Mouse (Mus musculus): ENCODE data around the gene Gm21973.

Gene Gm21973

DNA sequence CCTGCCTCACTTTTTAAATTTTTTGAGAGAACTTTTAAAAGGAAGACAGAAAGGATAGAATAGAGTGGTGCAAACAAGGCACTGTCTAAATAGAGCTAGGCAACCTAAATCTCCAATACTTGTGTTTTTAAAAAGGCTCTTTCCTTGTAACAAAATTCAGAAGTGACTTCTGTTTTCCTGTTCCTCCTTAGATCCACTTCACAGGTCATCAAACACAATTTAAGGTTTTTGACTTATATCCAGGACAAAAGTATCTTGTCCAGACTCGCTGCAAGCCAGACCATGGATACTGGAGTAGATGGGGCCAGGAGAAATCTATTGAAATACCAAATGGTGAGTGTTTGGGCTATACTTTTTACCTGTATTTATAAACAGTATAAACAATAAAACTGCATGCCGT lies at the start of gene Gm21973:
TSS of gene Gm21973 (plus strand) at position 301 of the 400 bp plus-strand sequence.
- no peak for DNase-seq

DNA sequence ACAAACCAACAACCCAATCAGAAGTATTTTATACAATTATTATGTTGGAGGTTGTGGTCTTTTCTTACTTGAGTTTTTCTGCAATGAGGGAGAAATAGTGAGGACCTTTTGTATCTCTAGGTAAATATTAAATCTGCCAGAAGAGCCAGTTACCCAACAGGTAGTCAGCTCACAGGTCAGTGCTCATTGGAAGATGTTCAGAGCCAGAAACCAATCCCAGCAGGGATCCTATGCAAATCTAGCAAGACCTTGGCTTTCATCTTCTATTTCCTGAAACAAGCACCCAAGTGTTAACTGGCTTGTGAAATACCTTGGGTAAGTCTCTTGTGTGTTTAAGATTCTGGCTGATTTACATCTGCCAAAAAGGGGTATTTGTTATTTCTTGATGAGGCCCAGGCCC lies 48.8 kb upstream of the Gm21973 start:
- DNase-seq: no peak

DNA sequence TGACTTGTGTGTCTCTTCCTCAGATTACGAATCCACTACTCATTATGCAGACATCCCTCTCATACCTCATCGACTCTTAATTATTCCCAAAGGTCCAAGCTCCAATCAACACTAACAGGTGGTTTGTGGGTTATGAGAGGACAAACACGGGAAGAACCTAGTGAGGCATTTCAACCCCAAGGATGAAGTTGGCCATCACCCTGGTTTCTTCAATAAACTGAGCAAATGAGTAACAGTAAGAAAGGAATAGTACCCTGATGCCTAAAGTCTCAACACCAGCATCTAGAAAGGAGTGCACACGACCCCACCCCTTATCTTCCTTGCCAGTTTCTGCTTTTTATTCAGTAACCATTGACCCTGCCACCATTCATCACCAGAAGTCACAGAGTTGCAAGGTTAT lies 47.7 kb upstream of the Gm21973 start:
- DNase-seq: peak; percentile 11

DNA sequence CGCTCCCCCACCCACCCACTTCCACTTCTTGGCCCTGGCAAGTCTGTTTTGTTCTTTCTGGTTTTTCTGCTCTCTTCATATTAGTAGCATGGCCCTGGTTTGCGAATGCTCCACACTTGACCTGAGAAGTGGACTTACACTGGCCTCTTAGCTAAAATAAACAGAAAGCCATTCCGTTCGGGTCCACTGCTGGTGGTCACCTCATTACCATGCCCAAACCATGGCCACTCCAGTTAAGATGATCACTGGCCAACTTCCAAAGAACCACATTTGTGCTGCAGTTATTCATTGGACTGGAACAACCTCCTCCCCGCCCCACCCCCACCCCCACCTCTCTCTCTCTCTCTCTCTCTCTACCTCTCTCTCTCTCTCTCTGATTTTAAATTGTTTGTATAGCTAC lies 43.6 kb upstream of the Gm21973 start:
- DNase-seq: peak; percentile 63

DNA sequence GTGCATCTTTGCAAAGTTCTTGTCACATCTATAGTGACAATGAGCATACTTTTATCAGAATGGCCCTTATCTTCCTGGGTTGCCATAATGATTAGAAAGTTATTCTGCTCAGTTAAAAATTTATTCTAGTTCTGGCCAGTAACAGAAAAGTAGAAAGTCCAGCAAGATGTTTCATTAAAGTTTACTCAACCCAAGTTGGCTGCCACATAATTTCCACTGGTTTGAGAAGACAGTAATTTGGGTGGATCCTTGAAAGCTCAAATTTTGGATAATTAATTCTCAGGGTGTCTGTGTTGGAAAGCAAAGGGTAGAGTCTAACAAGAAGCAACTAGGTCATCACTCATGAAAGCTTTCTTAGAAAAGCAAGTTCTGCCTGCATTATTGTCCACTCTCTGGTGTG lies 41.5 kb upstream of the Gm21973 start:
- DNase-seq: no peak

DNA sequence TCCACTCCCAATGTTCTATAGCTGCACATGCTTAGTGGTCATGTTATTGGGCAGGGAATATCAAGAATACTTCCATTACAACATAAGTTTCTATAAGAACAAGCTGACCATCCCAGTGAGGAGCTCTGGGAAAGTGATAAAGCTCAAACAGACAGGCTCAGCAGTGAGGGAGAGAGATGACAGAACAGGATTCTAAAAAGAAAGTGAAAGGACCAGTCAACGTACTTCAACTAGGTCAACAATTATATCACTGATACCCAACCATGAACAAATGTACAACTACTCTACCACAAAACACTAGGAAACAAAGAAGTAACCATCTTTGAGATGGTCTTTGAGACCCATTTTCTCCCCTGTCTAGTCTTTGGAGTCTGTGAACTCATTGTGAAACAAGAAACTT lies 28.6 kb upstream of the Gm21973 start:
- no peak for DNase-seq

DNA sequence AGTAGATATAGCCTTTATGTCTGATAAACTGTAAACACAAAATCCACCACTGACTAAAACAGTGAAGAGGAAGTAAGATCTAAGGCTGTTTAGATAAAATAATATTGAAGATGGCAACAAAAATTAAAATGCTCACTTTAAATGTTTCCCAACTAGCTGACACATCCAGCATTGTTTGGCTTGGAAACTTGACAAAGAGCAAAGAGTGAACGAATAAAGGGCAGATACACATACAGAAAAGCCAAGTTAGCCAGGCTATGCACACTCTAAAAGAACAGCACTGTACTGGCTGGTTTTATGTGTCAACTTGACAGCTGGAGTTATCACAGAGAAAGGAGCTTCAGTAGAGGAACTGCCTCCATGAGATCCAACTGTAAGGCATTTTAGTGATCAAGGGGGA lies 27.1 kb upstream of the Gm21973 start:
- DNase-seq: no peak

DNA sequence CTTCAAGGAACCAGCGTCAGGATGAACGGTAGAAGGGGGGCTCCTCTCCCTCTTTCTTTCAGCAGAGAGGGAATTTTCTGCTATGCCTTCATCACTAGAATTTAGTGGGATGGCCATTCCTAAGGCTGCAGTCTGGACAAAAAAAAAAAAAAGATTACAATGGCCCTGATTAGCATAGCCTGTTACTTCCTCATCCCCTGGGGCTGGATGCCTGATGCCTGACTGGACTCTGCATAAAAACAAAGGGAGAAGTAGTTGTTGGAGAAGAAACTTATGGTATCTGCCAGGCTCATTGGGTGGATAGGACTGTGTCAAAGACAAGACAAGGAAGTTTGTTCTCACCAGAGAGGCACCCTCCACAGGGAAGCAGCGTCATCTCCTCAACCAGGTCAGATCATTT lies 25.7 kb upstream of the Gm21973 start:
- DNase-seq: no peak

DNA sequence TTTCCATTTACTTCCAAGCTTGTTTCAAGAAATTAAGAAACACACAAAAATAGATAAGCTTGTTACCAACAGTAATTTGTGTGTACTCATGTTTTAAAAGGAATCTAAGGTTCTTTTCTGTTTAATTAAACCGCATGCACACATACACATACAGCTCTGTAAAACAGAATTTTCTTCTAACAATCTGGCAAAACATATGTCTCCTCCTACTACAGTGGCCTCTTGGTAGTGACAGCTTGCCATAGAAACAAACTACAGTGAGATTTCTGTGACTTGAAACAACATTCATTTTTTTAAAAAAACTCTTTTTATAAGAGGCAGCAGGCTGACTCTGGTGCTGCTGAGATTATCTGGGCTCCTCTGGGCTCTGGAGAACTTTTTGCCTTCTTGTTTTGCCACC lies 18.7 kb upstream of the Gm21973 start:
- DNase-seq: no peak

DNA sequence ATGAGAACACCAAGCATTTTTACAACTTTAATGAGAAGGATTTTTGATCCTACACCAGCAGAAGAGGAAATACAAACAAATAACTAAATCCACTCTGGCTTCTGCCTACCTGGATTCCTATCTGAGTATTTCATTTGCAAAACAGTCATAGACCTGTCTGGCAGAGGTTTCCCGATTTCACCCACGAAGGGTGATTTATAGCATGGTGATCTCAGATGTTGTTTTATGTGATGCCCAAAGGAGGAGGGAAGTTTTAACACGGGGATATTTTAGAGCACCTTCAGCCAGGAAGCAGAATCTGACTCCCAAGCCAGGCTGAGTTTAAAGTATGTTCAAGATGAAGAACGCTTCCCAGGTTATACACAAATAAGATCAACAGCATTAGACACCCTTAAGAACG lies 13.4 kb upstream of the Gm21973 start:
- no peak for DNase-seq

DNA sequence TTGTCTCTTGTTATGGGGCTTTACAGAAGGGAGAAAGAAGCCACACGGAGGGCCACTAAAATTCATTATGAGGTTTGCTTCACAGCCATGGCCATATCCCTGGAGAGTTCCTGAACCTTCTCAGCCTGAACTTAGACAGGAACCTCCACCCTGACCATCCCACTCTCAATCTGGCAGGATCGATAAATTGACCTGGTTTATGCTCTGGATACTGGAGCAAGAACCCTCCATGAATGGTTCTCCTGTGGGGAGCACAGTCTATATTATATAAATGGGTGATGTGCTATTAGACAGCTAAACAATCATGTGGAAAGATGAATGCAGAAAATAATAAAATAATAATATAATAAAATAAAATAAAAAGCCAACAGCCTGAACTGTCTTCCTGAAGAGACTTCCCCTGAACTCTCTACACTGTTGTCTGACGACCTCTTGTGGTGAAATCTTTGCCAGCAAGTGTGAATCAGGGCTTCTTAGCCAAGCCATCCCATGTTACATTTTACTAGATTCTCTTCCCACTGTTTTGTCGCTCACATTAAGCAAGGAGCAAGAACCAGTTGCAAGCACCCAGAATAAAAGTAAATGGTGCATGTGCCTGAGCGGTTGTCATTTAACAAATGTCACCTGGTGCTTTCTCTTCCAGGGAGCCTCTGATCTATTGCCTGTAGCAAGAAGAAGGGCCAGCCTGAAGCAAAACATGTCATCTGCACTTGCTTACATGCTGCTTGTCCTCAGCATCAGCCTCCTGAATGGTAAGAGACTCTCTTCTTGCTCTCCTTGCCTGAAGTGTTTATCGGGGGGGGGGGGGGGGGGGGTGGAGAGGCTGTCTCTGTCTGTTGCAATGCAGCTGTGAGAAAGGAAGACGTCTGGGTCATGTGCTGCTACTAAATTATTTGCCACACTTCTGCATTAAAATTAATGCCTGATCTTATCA lies 11.4 kb upstream of the Gm21973 start:
- peak; percentile 51 for DNase-seq

DNA sequence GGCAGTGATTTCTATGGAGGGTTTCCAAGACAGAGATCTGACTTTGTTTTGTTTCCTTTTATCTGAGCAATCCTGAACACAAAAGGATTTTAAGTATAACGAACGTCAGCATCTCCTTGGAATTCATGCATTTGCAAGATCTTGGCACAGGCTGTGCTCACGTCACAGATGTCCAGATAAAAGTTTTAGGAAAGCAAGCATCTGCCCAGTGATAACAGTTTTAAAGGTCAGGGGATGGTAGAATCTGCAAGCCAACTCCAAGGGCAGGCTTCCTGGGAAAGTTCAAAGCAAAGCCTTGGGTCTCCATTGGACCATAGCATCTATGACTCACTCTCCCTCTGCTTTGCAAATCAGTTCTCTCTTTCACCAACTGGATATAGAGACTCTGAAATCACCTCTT lies 5.4 kb downstream of the Gm21973 start:
- DNase-seq: no peak

DNA sequence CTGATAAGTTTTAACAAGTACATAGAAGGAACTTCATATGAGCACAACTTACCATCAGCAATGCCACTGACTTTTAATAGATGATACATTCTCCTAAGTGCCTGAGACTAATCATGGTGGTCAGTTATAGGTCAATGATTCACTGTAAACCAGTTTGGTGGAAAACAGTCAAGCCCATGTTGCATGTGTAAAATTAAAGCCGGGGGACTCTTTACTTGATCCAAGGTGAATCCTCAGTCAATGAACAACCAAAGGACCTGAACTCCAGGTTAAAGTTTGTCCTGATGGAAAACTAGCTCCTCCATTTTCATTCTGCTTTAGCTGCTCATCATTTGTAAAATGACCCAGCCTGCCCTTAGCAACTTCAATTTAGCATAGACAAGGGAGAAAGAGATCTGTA lies 7.4 kb downstream of the Gm21973 start:
- no peak for DNase-seq

DNA sequence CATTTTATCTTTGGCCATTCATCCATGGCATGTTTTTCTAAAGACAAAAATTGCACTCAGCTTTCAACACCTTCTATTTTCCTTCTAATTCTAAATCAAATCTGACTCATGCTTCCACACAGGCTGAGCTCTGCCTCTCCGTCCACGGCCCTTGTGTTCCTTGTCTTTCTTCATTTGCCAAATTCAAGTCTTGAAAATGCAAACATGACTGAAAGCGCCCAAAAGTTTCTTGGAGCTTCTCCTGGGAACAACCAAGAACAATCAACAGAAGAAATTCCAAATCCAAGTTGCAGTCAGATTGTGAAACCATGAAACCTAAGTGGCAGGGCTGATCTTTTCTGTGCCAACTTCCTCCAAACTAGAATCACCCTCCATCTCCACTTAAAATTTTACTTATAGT lies 13.4 kb downstream of the Gm21973 start:
- no peak for DNase-seq

DNA sequence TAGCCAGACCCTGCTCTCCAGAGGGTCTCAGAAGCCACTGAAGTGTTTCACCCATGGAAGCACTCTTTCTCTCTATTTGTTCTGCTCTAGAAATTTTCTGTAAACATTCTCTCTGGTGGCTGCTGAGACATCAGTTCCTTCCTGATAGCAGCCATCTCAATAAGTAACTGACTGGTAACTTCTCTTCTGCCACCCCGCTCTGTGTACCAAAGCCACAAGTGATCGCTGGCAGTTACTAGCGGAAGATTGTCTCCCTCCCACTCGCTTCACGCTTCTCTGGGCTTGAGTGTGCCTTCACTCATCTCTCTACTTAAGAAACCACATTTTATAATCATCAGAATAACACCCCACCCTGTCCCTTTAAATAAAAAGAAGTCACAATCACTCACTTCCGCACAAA lies 21.9 kb downstream of the Gm21973 start:
- DNase-seq: no peak

DNA sequence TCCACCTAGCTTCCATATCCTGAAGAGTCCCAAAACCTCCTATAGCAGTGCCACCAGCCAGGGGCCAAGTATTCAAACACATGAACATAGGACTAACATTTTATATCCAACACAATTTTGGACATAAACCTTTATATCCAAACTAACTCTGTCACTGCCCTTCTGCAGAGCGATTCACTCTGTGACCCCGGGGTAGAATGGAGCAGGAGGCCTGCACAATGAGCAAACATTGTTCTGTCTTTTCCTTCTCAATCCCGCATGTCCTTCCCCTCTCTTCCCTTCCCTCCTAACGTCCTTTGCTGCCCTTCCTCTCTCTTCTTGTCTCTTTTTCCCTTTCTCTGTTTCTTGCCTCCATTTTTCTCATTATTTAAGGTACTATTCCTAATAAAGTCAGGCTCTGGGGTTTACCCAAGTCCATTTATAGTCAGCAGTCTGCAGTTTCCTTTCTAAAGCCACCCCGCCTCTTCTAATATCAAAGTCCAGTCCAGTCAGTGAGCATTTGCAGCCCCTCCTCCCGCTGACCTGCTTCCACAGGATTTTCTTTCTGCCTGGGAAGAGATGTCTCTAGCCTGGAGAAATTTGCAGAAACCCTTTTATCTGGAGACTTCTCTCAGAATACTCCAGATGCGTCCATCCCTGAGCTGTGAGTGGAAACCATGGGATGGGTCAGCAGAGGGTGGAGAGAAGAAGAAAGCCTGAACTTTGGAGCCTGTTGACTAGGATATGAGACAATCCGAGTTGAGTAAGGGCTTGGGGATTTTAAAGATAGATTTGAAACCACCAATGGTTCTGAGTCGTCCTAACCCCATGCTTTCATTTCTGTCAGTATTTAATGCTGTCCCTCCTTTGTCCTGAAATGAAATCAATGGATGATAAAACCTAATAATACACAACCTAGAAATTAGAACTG lies 33.1 kb downstream of the Gm21973 start, which contains the start of gene Agxt2:
TSS of gene Agxt2 (plus strand) at position 494 of the 910 bp plus-strand sequence.
- DNase-seq: peak; percentile 55

DNA sequence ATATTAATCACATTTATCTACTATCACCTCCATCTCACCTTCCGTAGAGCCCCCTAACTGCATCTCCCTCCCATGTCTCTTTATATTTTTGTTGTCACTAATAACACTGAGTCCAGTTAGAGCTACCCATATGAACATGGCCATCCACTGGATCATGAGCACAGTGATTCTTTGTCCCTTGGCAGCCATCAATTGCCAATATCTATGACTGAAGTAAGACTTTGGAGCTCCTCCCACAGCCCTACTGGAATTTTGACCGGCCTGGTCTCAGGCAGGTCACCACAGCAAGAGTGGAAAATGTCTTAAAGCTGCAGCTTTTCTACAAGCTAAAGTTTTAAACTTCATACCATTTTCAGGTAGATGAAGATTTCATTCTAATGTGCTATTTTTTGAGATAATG lies 41.2 kb downstream of the Gm21973 start:
- no peak for DNase-seq

DNA sequence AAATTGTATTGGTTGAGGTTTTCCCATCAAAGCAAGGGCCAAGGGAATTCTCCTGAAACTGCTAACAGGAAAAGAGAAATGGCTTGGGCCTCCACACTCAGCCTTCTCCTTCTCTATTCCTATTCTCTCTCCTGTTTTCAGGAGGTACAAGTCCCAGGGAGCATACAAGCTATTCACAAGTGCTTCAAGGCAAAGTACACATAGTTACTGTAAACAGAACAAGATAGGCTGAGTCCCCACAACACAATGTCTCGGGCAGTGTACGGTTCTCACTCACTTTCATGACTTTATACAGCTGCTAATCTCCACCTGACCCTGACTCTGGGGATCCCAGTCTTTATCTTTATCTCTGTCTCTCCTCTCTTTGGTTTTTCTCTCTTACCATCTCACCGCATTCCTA lies 50.2 kb downstream of the Gm21973 start:
- DNase-seq: no peak

DNA sequence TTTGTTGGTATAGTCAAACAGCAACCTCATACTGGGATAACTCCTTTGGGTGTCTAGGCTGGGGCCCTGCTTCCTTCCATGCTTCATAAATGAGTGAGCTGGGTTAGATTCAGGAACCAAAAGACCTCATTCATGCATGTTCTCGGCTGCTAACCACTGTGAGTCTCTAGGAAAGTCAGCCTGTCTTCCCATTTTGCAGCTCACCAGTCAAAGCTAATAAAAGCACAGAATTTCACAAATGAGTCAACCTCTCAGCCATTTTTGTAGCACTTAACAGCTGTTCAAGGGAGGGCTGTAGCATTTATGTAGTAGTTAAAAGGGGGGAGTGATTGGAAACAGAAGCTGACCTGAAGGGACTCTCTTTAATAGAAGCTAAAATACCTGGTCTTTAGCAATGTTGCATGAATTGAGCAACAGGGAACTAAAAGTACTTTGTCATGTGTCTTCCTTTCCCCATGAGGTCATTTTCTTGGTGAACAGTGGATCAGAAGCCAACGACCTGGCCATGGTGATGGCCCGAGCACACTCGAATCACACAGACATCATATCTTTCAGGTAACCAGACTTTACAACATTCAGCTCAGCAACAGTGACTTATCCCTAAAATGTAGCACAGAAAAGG lies 53.3 kb downstream of the Gm21973 start:
- DNase-seq: no peak

DNA sequence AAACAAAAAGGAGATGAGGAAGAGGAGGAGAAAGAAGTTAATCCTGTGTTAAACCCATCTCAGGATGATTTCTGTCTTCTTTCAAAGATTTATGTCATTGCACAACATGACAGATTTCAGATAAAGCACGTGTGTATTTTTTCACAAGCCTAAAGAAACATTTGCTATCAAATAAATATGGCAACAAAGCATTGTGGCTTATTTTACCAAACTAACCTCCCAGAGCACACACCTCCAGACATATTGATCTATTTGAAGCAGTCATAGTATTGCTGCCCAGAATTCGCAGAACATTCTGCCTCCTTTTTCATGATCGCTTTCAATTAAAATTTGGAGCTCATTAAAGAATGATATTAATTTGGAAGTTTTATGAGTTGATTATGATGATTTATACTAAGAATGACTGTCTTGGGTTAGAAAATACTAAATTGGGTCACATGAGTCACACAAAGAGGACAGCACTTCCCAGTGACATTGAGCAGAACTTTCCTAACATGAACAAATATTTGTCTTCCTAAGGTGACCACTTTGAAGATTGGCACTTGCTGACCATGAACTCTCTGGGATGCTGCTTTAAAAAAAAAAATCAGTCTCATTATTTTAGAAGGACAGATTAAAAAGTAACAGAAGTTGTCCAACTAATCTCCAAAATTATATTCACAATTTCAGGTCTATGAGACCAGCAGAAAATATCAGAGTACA lies 54.7 kb downstream of the Gm21973 start:
- DNase-seq: no peak

DNA sequence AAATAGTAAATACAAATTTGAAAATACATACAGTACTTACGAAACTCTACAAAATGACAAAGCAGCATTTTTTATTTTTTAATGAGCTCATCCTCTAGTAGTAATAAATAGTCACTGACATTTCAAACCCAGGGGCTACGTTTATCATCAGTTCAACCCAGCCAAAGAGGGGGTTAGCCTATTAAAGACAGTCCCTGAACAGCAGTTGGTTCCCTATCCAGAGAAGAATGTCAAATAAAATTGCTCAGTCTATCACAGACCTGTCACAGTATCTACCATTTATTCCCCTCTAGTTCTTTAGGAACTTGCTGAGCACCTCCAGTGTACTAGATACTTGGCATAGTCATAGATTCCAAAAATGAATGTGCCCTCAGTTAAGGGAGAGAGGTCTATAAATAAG lies 62.1 kb downstream of the Gm21973 start:
- no peak for DNase-seq

DNA sequence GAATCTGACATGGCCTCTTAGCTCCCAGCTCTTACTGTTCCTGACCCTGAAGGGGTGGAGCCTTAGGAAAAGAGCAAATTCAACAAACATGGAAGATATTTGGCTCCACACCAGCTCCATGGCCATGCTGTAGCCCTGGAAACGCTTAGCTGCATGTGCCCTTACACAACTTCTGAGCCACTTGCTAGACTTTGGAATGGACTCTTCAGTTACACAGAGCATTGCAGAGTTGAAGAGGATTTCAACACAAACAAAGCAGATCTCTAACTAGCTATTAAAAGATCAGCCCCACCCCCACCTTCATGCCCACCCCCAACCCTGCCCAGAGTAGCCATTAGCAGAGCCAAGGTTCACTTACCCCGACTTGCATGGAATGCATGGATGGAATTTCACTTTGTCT lies 74.6 kb downstream of the Gm21973 start:
- peak; percentile 62 for DNase-seq

DNA sequence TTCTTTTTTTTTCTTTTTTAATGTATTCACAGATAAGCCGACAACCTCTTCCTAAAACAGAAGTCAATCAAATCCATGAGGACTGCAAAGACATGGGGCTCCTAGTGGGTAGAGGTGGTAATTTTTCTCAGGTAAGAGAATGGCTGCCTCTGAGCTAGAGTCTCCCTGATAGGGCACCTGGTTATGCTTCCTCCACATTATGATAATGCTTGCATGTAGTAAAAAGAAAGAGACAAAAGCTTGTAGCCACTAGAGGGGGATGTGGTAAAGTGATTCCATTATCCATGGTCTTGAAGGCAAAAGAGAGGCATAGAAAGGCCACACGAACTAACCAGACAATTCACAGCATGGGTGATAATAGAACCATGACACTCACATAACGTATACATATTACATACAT lies 75.2 kb downstream of the Gm21973 start:
- no peak for DNase-seq
